Mouse (Mus musculus): ENCODE measurements at regions not wholly inside any gene's neighbourhood (a gene's known extent, or its start where the extent isn't known, plus 50 kb on each side); places are given as distances from the start of the nearest gene placed in this dataset.

- DNase-seq = peak; percentile 1
These were observed 936.6 kb downstream of the Ndufa4 start for GRCm38 (mm10) chr6:10970587-10971138.

- DNase-seq = no peak
These were observed 937.3 kb downstream of the Ndufa4 start for GRCm38 (mm10) chr6:10969841-10970536.

- no peak for DNase-seq
These were observed 963.8 kb downstream of the Ndufa4 start for GRCm38 (mm10) chr6:10943545-10943944.

- DNase-seq = no peak
These were observed 965.8 kb downstream of the Ndufa4 start for GRCm38 (mm10) chr6:10941470-10941869.
